Mouse (Mus musculus): ENCODE data around the gene Ran. TPM values are rescaled to one million over a fixed set of nuclear protein-coding genes. Genes with fewer than 3 reads are reported as not detected.

The Ran gene
- polyA plus RNA-seq, 1 experiment from 2014 or later: 878 TPM

- peak; percentile 69 for DNase-seq (ENCODE audit: low spot score)
- H3K4me2 ChIP-seq: peak overlapping the region; percentile 91
- peaks cover 17% of the 10 kb centered on the region for H3K36me3 ChIP-seq (ENCODE audit: control insufficient read depth, insufficient read depth, low read length)
- WGBS: 6% methylated on average over 28 of the region's 28 CpGs
- no peak; the same call in 1 of the 2 replicates for ATAC-seq (replicated peaks; ENCODE audit: low FRiP score)
- peak overlapping the region; percentile 98 for H3K4me3 ChIP-seq (ENCODE audit: low read depth, low read length)
- peak overlapping the region; percentile 98 for H3K27ac ChIP-seq (ENCODE audit: low read depth, low read length)
- H3K9ac ChIP-seq (ENCODE audit: low read depth, low read length): peak overlapping the region; percentile 99
- H3K4me1 ChIP-seq (replicated peaks; ENCODE audit: control insufficient read depth, insufficient read depth, low read length): peaks cover 5% of the 10 kb centered on the region
- H3K9me3 ChIP-seq (ENCODE audit: control insufficient read depth, low read length): no peaks in the 10 kb centered on the region
- H3K27me3 ChIP-seq (replicated peaks; ENCODE audit: control insufficient read depth, insufficient read depth, low read length): no peaks in the 10 kb centered on the region
Observed at GRCm38 (mm10) chr5:129020731-129021130, 862 bp downstream of the Ran start.

GRCm38 (mm10) chr5:129025048-129025447 lies 5.2 kb downstream of the Ran start:
- Histone ChIP-seq H3K4me2 (no peak overlapping the region), H3K4me3 (ENCODE audit: low read depth, low read length) (no peak overlapping the region), H3K27me3 (replicated peaks; ENCODE audit: control insufficient read depth, insufficient read depth, low read length) (no peaks in the 10 kb centered on the region), H3K27ac (ENCODE audit: low read depth, low read length) (no peak overlapping the region), H3K9ac (ENCODE audit: low read depth, low read length) (no peak overlapping the region), H3K36me3 (ENCODE audit: control insufficient read depth, insufficient read depth, low read length) (peaks cover 23% of the 10 kb centered on the region), H3K9me3 (ENCODE audit: control insufficient read depth, low read length) (no peaks in the 10 kb centered on the region), H3K4me1 (replicated peaks; ENCODE audit: control insufficient read depth, insufficient read depth, low read length) (no peaks in the 10 kb centered on the region)
- ATAC-seq (replicated peaks; ENCODE audit: low FRiP score) (peak; percentile 26), DNase-seq (ENCODE audit: low spot score) (no peak)
- WGBS: 41% methylated on average over 2 of the region's 2 CpGs

GRCm38 (mm10) chr5:129025725-129026124 lies 5.9 kb downstream of the Ran start:
- WGBS: 76% methylated on average over 2 of the region's 2 CpGs
- no peak overlapping the region for H3K4me2 ChIP-seq
- H3K9me3 ChIP-seq (ENCODE audit: control insufficient read depth, low read length): no peaks in the 10 kb centered on the region
- H3K27ac ChIP-seq (ENCODE audit: low read depth, low read length): no peak overlapping the region
- no peaks in the 10 kb centered on the region for H3K4me1 ChIP-seq (replicated peaks; ENCODE audit: control insufficient read depth, insufficient read depth, low read length)
- ATAC-seq (replicated peaks; ENCODE audit: low FRiP score): no peak
- peaks cover 22% of the 10 kb centered on the region for H3K36me3 ChIP-seq (ENCODE audit: control insufficient read depth, insufficient read depth, low read length)
- no peak overlapping the region for H3K9ac ChIP-seq (ENCODE audit: low read depth, low read length)
- no peak for DNase-seq (ENCODE audit: low spot score)
- no peaks in the 10 kb centered on the region for H3K27me3 ChIP-seq (replicated peaks; ENCODE audit: control insufficient read depth, insufficient read depth, low read length)
- H3K4me3 ChIP-seq (ENCODE audit: low read depth, low read length): no peak overlapping the region

GRCm38 (mm10) chr5:129026171-129026570 lies 6.3 kb downstream of the Ran start:
- H3K9ac ChIP-seq (ENCODE audit: low read depth, low read length): no peak overlapping the region
- no peak overlapping the region for H3K27ac ChIP-seq (ENCODE audit: low read depth, low read length)
- ATAC-seq (replicated peaks; ENCODE audit: low FRiP score): no peak

GRCm38 (mm10) chr5:129026637-129027036 lies 6.8 kb downstream of the Ran start:
- Histone ChIP-seq H3K9me3 (ENCODE audit: control insufficient read depth, low read length) (no peaks in the 10 kb centered on the region), H3K4me1 (replicated peaks; ENCODE audit: control insufficient read depth, insufficient read depth, low read length) (no peaks in the 10 kb centered on the region), H3K27me3 (replicated peaks; ENCODE audit: control insufficient read depth, insufficient read depth, low read length) (no peaks in the 10 kb centered on the region), H3K4me2 (no peak overlapping the region), H3K9ac (ENCODE audit: low read depth, low read length) (no peak overlapping the region), H3K36me3 (ENCODE audit: control insufficient read depth, insufficient read depth, low read length) (peaks cover 16% of the 10 kb centered on the region), H3K27ac (ENCODE audit: low read depth, low read length) (no peak overlapping the region), H3K4me3 (ENCODE audit: low read depth, low read length) (no peak overlapping the region)
- no peak for DNase-seq (ENCODE audit: low spot score)
- ATAC-seq (replicated peaks; ENCODE audit: low FRiP score): no peak
- WGBS: 85% methylated on average over 1 of the region's 1 CpGs

More at GRCm38 (mm10) chr5:129026171-129026570, 6.3 kb downstream of the Ran start:
- DNase-seq (ENCODE audit: low spot score): no peak
- H3K27me3 ChIP-seq (replicated peaks; ENCODE audit: control insufficient read depth, insufficient read depth, low read length): no peaks in the 10 kb centered on the region
- 88% methylated on average over 3 of the region's 3 CpGs for WGBS
- no peaks in the 10 kb centered on the region for H3K4me1 ChIP-seq (replicated peaks; ENCODE audit: control insufficient read depth, insufficient read depth, low read length)
- H3K4me2 ChIP-seq: no peak overlapping the region
- H3K9me3 ChIP-seq (ENCODE audit: control insufficient read depth, low read length): no peaks in the 10 kb centered on the region
- H3K4me3 ChIP-seq (ENCODE audit: low read depth, low read length): no peak overlapping the region
- H3K36me3 ChIP-seq (ENCODE audit: control insufficient read depth, insufficient read depth, low read length): peaks cover 19% of the 10 kb centered on the region

GRCm38 (mm10) chr5:129029131-129029723 lies 9.4 kb downstream of the Ran start:
- 69% methylated on average over 5 of the region's 5 CpGs for WGBS
- H3K4me2 ChIP-seq: no peak overlapping the region
- no peak for ATAC-seq (replicated peaks; ENCODE audit: low FRiP score)

GRCm38 (mm10) chr5:129036678-129037077 lies 16.8 kb downstream of the Ran start:
- ATAC-seq (replicated peaks; ENCODE audit: low FRiP score) (no peak), DNase-seq (ENCODE audit: low spot score) (no peak)
- Histone ChIP-seq H3K27me3 (replicated peaks; ENCODE audit: control insufficient read depth, insufficient read depth, low read length) (no peaks in the 10 kb centered on the region), H3K4me2 (no peak overlapping the region), H3K27ac (ENCODE audit: low read depth, low read length) (no peak overlapping the region), H3K36me3 (ENCODE audit: control insufficient read depth, insufficient read depth, low read length) (no peaks in the 10 kb centered on the region), H3K9ac (ENCODE audit: low read depth, low read length) (no peak overlapping the region), H3K4me3 (ENCODE audit: low read depth, low read length) (no peak overlapping the region), H3K9me3 (ENCODE audit: control insufficient read depth, low read length) (0 out of 2 replicates have a peak, but pooled peaks cover 2% of the 10 kb centered on the region), H3K4me1 (replicated peaks; ENCODE audit: control insufficient read depth, insufficient read depth, low read length) (no peaks in the 10 kb centered on the region)
- WGBS: 82% methylated on average over 5 of the region's 5 CpGs

More at GRCm38 (mm10) chr5:129029131-129029723, 9.4 kb downstream of the Ran start:
- DNase-seq (ENCODE audit: low spot score): no peak
- Histone ChIP-seq H3K9me3 (ENCODE audit: control insufficient read depth, low read length) (0 out of 2 replicates have a peak, but pooled peaks cover 2% of the 10 kb centered on the region), H3K27me3 (replicated peaks; ENCODE audit: control insufficient read depth, insufficient read depth, low read length) (no peaks in the 10 kb centered on the region), H3K4me3 (ENCODE audit: low read depth, low read length) (no peak overlapping the region), H3K27ac (ENCODE audit: low read depth, low read length) (no peak overlapping the region), H3K9ac (ENCODE audit: low read depth, low read length) (no peak overlapping the region), H3K36me3 (ENCODE audit: control insufficient read depth, insufficient read depth, low read length) (peaks cover 7% of the 10 kb centered on the region), H3K4me1 (replicated peaks; ENCODE audit: control insufficient read depth, insufficient read depth, low read length) (no peaks in the 10 kb centered on the region)

- no peak overlapping the region for H3K4me2 ChIP-seq
- H3K27ac ChIP-seq (ENCODE audit: low read depth, low read length): no peak overlapping the region
- no peak overlapping the region for H3K4me3 ChIP-seq (ENCODE audit: low read depth, low read length)
- ATAC-seq (replicated peaks; ENCODE audit: low FRiP score) (no peak), DNase-seq (ENCODE audit: low spot score) (no peak)
- H3K9me3 ChIP-seq (ENCODE audit: control insufficient read depth, low read length): 0 out of 2 replicates have a peak, but pooled peaks cover 2% of the 10 kb centered on the region
- H3K36me3 ChIP-seq (ENCODE audit: control insufficient read depth, insufficient read depth, low read length): no peaks in the 10 kb centered on the region
- no peaks in the 10 kb centered on the region for H3K4me1 ChIP-seq (replicated peaks; ENCODE audit: control insufficient read depth, insufficient read depth, low read length)
- WGBS: 75% methylated on average over 7 of the region's 7 CpGs
- H3K9ac ChIP-seq (ENCODE audit: low read depth, low read length): no peak overlapping the region
- no peaks in the 10 kb centered on the region for H3K27me3 ChIP-seq (replicated peaks; ENCODE audit: control insufficient read depth, insufficient read depth, low read length)
Observed at GRCm38 (mm10) chr5:129037739-129038138, 17.9 kb downstream of the Ran start.
